Mouse (Mus musculus) lung, adult 2 months (tissue): ENCODE measurements at regions not wholly inside any gene's neighbourhood (a gene's known extent, or its start where the extent isn't known, plus 50 kb on each side); places are given as distances from the start of the nearest gene placed in this dataset.

Experiments used
- DNase-seq: peaks from one replicate; pipeline ENCODE4 v3.0.0; 2022
- H3K4me1 ChIP-seq: fragments of 200-500 bp; 2 replicates; pipeline ENCODE4 v1.6.1; 2011; ENCODE audit warnings: low read length; ENCODE audit not compliant: control insufficient read depth, insufficient read depth
- H3K4me3 ChIP-seq: fragments of 200-500 bp; replicated peaks from 2 replicates; pipeline ENCODE3; 2011; ENCODE audit warnings: low read depth, mild to moderate bottlenecking, control low read depth, low read length; ENCODE audit errors: extremely low read depth
- CTCF ChIP-seq: fragments of 200-500 bp; IDR thresholded peaks from 2 replicates; pipeline ENCODE4 v1.5.1; 2011; ENCODE audit warnings: mild to moderate bottlenecking, low read length, control low read depth; ENCODE audit not compliant: insufficient read depth
- POLR2A ChIP-seq: fragments of 200-500 bp; IDR thresholded peaks from 2 replicates; pipeline ENCODE4 v1.6.1; 2011; ENCODE audit warnings: low read depth, mild to moderate bottlenecking, control low read depth, low read length, borderline replicate concordance; ENCODE audit errors: extremely low read depth
- WGBS: fragments of 180-500 bp; shearing (Covaris S2); methylation state at CpG from one replicate; pipeline ENCODE4 v1.1.7; 2018; 5-methylcytosine and 5-hydroxymethylcytosine counted together

GRCm38 (mm10) chr11:111715401-111715800, 649.4 kb downstream of the Kcnj2 start:
- no peak for DNase-seq
- TF ChIP-seq CTCF (no peak), POLR2A (no peak)
- Histone ChIP-seq H3K4me1 (no peaks in the 10 kb centered on the region), H3K4me3 (no peak overlapping the region)
- WGBS = 80% methylated on average over 5 of the region's 5 CpGs

DNA sequence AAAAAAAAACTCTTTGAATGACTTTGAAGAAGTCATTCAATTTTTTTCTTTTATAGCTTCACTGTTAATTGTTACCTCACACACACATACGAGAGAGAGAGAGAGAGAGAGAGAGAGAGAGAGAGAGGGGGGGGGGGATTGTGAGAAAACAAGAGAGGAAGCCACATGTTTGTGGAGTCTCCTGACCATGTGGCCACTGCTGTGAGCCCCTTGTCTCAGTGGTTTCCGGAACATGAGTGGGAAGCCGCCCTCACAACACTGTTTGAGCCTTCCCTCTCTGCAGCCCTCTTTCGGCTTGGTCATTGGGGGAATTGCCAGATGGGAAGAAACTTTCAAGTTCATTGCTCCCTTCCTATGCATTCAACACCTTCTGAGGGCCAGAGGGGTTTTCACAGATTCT, 656.3 kb downstream of the Kcnj2 start:
- Histone ChIP-seq H3K4me1 (no peaks in the 10 kb centered on the region), H3K4me3 (no peak overlapping the region)
- TF ChIP-seq CTCF = no peak
- TF ChIP-seq POLR2A = no peak
- DNase-seq = no peak
- 60% methylated on average over 4 of the region's 4 CpGs for WGBS

GRCm38 (mm10) chr11:111728148-111728547, 662.2 kb downstream of the Kcnj2 start:
- no peak overlapping the region for H3K4me3 ChIP-seq
- DNase-seq = no peak
- WGBS = 79% methylated on average over 4 of the region's 4 CpGs
- TF ChIP-seq POLR2A (no peak), CTCF (no peak)
- H3K4me1 ChIP-seq = no peaks in the 10 kb centered on the region

GRCm38 (mm10) chr11:111732096-111732495, 666.1 kb downstream of the Kcnj2 start:
- 20% methylated on average over 8 of the region's 8 CpGs for WGBS
- no peak for DNase-seq
- no peak for TF ChIP-seq POLR2A
- no peak for TF ChIP-seq CTCF
- H3K4me1 ChIP-seq = no peaks in the 10 kb centered on the region; the same call in 1 of the 2 replicates
- no peak overlapping the region for H3K4me3 ChIP-seq

DNA sequence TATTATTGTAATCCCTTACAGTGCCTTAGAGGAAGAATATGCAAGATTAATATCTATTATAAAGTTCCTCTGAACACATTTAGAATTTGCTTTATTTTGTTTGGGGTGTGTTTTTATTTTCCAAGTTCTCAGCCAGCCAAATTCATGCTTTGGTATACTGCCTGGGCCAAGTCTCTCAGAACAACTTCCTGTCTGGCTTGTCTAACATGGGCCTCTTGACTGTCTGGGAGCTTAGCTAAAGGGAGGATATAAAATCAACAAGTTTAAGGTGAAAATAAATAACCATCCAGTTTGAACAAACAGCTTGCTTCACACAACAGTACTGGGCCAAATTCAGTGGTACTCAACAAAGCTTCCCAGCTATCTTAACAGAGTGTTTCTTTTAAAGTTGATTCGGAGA, 669.5 kb downstream of the Kcnj2 start:
- Histone ChIP-seq H3K4me1 (no peaks in the 10 kb centered on the region; the same call in 1 of the 2 replicates), H3K4me3 (no peak overlapping the region)
- no peak for DNase-seq
- TF ChIP-seq CTCF (no peak), POLR2A (no peak)
- WGBS = 76% methylated on average over 1 of the region's 1 CpGs

DNA sequence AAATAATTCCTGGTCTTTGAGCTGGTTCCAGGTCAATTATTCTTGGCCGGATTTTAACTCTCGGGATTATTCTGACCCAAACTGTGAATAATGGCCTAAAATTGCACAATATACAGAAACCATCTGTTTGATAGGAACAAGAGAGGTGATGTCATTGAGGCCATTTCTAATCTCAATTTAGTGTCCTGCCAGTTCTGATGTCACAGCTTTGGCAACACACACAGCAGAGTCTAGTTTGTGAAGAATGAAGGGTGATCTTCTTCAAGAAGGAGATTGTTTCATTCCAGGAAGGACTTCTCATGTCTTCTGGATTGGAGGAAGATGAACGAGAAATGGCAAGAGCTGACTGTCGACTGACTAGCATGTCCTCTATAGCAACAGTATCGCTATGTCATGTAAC, 670.0 kb downstream of the Kcnj2 start:
- WGBS = 87% methylated on average over 5 of the region's 5 CpGs
- TF ChIP-seq CTCF (no peak), POLR2A (no peak)
- Histone ChIP-seq H3K4me3 (no peak overlapping the region), H3K4me1 (no peaks in the 10 kb centered on the region; the same call in 1 of the 2 replicates)
- DNase-seq = no peak

GRCm38 (mm10) chr11:111743356-111743755, 677.4 kb downstream of the Kcnj2 start:
- TF ChIP-seq POLR2A = no peak
- no peak for TF ChIP-seq CTCF
- no peaks in the 10 kb centered on the region for H3K4me1 ChIP-seq
- H3K4me3 ChIP-seq = no peak overlapping the region
- 39% methylated on average over 6 of the region's 6 CpGs for WGBS
- no peak for DNase-seq

DNA sequence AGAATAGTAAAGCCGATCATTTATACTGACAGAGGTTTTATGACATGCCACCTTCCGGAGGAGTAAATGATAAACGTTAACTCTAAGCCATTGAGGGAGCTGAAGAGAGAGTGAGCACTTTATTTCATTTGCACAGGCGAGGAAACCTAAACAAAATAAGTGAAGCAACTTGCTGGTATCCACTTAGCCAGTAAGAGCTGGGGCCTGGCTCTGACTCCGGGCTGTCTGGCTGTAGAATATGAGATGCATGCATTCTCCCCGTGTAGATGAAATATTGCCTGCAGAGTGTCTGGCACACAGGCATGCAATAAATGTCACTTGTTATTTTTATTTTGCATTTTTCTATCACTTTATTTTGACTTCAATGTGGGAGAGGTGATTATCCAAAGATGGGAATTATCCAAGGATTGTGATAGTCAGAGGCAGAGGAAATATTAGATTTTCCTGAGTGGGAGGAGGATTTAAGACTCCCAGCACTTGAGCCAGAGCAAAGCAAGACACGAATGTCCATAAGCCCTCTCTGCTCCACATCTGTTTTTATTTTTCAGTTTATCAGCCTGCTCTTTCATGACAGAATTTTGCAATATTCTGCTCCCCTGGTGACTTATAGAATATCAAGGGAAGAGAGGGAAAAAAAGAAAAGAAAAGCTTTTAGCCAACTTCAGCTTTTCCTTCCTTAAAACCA, 681.4 kb downstream of the Kcnj2 start:
- no peak for DNase-seq
- Histone ChIP-seq H3K4me1 (no peaks in the 10 kb centered on the region), H3K4me3 (no peak overlapping the region)
- no peak for TF ChIP-seq POLR2A
- no peak for TF ChIP-seq CTCF
- WGBS = 51% methylated on average over 7 of the region's 7 CpGs

GRCm38 (mm10) chr11:111747947-111748322, 682.0 kb downstream of the Kcnj2 start:
- no peak overlapping the region for H3K4me3 ChIP-seq
- TF ChIP-seq POLR2A (no peak), CTCF (no peak)
- 61% methylated on average over 2 of the region's 2 CpGs for WGBS
- H3K4me1 ChIP-seq = no peaks in the 10 kb centered on the region
- DNase-seq = no peak

DNA sequence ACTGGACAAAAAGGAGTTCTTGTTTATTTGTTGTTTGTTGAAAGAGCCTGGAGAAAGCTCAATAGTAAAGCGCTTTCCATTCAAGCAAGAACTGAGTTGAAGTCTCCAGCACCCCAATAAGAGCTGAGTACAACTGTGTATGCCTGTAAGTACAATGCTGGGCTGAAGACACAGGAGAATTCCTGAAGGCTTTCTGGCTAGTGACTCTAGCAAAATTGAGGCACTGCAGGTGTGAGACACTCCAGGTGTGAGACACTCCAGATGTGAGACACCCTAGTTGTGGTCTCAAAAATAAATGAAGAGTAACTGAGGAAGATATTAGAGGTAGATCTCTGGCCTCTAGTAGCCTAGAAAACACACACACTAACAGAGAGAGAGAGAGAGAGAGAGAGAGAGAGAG, 682.5 kb downstream of the Kcnj2 start:
- WGBS = 98% methylated on average over 1 of the region's 1 CpGs
- H3K4me1 ChIP-seq = no peaks in the 10 kb centered on the region
- TF ChIP-seq POLR2A = no peak
- TF ChIP-seq CTCF = no peak
- no peak for DNase-seq
- H3K4me3 ChIP-seq = no peak overlapping the region

- WGBS = 73% methylated on average over 2 of the region's 2 CpGs
- H3K4me1 ChIP-seq = no peaks in the 10 kb centered on the region
These were observed 688.8 kb downstream of the Kcnj2 start for GRCm38 (mm10) chr11:111754735-111755134.

More at GRCm38 (mm10) chr11:111754735-111755134, 688.8 kb downstream of the Kcnj2 start:
- DNase-seq = no peak
- H3K4me3 ChIP-seq = no peak overlapping the region
- TF ChIP-seq CTCF (no peak), POLR2A (no peak)
